10 mouse cellular contexts compared by ENCODE assay signal in the genomic region with DNA sequence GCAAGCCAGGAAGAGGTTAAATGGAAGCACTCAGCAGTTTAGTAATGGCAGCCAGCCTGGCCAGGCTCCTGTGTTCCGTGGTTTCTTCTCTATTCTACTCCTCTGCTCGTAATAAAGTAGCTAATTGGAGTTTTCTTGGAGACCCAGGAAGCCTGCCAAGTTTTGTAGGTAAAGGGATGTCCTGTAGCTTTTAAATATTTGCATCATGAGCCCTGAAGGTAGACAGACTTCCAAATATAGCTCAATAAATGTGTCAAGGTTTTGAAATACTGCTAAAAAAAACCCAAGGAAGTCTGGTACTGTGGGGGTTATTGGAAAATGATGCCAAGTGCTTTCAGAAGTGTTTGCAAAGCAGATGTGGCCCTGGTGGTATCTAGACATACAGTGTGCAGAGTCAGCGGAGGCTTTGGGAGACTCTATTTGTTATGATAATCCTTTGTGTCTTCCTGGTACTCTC. TPM values are rescaled to one million over a fixed set of nuclear protein-coding genes. Genes with fewer than 3 reads are reported as not detected.
DNase-seq lines count a peak whose midpoint lies in the region; ATAC-seq lines count a peak whose summit lies in the region.
"Had no signal": no experiment of that assay in that cellular context is flagged by ENCODE, and none has a peak within 500 bp of the region (broad histone marks: within the 10 kb centered on the region; RNA-seq: fewer than 3 reads in every experiment).

No protein-coding gene starts in this region.

- no peaks in the 10 kb centered on the region for H3K36me3 ChIP-seq in forebrain, embryonic 12.5 days (replicated peaks)
- H3K36me3 ChIP-seq in forebrain, embryonic 11.5 days (ENCODE audit: control insufficient read depth, insufficient read depth, low read length), result no peaks in the 10 kb centered on the region
- H3K36me3 ChIP-seq in lung, embryonic 15.5 days, result no peaks in the 10 kb centered on the region
- H3K36me3 ChIP-seq in forebrain, embryonic 16.5 days (ENCODE audit: control insufficient read depth, insufficient read depth), result no peaks in the 10 kb centered on the region
- no peaks in the 10 kb centered on the region for H3K36me3 ChIP-seq in stomach, embryonic 14.5 days (ENCODE audit: control insufficient read depth, insufficient read depth, low read length)

- no peak overlapping the region for H3K4me3 ChIP-seq in forebrain, embryonic 12.5 days (replicated peaks)
- H3K4me3 ChIP-seq in forebrain, embryonic 11.5 days (ENCODE audit: low read depth, low read length), result no peak overlapping the region
- H3K4me3 ChIP-seq in lung, embryonic 15.5 days, result no peak overlapping the region
- no peak overlapping the region for H3K4me3 ChIP-seq in forebrain, embryonic 16.5 days (replicated peaks; ENCODE audit: low read length)
- no peak overlapping the region for H3K4me3 ChIP-seq in stomach, embryonic 14.5 days (ENCODE audit: low read depth, low read length)
- H3K4me3 ChIP-seq: erythroblast, embryonic 14.5 days had no signal

- peak; percentile 71; the same call in 1 of the 2 replicates for ATAC-seq in forebrain, embryonic 12.5 days (ENCODE audit: low FRiP score)
- ATAC-seq in forebrain, embryonic 11.5 days (replicated peaks; ENCODE audit: low FRiP score), result no peak
- ATAC-seq in lung, embryonic 15.5 days (ENCODE audit: borderline replicate concordance, extremely low read depth, low FRiP score, low TSS enrichment), result peak; percentile 13; the same call in 1 of the 2 replicates
- peak; percentile 66 for ATAC-seq in forebrain, embryonic 16.5 days
- ATAC-seq in stomach, embryonic 14.5 days (ENCODE audit: insufficient number of reproducible peaks, insufficient read depth, low FRiP score, low read depth), result peak; percentile 58; the same call in 1 of the 2 replicates

- H3K4me2 ChIP-seq in forebrain, embryonic 12.5 days, result no peak overlapping the region
- H3K4me2 ChIP-seq in forebrain, embryonic 11.5 days (ENCODE audit: low read depth, low read length, severe bottlenecking), result no peak overlapping the region
- peak overlapping the region; percentile 25; the same call in 1 of the 2 replicates for H3K4me2 ChIP-seq in lung, embryonic 15.5 days
- H3K4me2 ChIP-seq in forebrain, embryonic 16.5 days (ENCODE audit: low read length), result peak overlapping the region; percentile 31
- H3K4me2 ChIP-seq in stomach, embryonic 14.5 days (replicated peaks; ENCODE audit: low read depth, low read length), result no peak overlapping the region

- H3K27me3 ChIP-seq in forebrain, embryonic 12.5 days, result no peaks in the 10 kb centered on the region
- no peaks in the 10 kb centered on the region for H3K27me3 ChIP-seq in forebrain, embryonic 11.5 days (ENCODE audit: control insufficient read depth, insufficient read depth, low read length)
- H3K27me3 ChIP-seq in lung, embryonic 15.5 days, result no peaks in the 10 kb centered on the region
- no peaks in the 10 kb centered on the region for H3K27me3 ChIP-seq in forebrain, embryonic 16.5 days (replicated peaks; ENCODE audit: control insufficient read depth, insufficient read depth, low read length)
- no peaks in the 10 kb centered on the region for H3K27me3 ChIP-seq in stomach, embryonic 14.5 days (ENCODE audit: control insufficient read depth, insufficient read depth, low read length)

- H3K27ac ChIP-seq in forebrain, embryonic 12.5 days, result peak overlapping the region; percentile 47; the same call in 1 of the 2 replicates
- no peak overlapping the region for H3K27ac ChIP-seq in forebrain, embryonic 11.5 days (ENCODE audit: low read depth, low read length)
- H3K27ac ChIP-seq in lung, embryonic 15.5 days, result 0 out of 2 replicates have a peak overlapping the region, but pooled peaks have one; percentile 39
- no peak overlapping the region; the same call in 1 of the 2 replicates for H3K27ac ChIP-seq in forebrain, embryonic 16.5 days (ENCODE audit: low read length)
- peak overlapping the region; percentile 40; the same call in 1 of the 2 replicates for H3K27ac ChIP-seq in stomach, embryonic 14.5 days (ENCODE audit: low read length)

- H3K9ac ChIP-seq in forebrain, embryonic 12.5 days, result no peak overlapping the region
- no peak overlapping the region for H3K9ac ChIP-seq in forebrain, embryonic 11.5 days (ENCODE audit: low read length)
- H3K9ac ChIP-seq in lung, embryonic 15.5 days, result no peak overlapping the region
- 0 out of 2 replicates have a peak overlapping the region, but pooled peaks have one; percentile 17 for H3K9ac ChIP-seq in forebrain, embryonic 16.5 days (replicated peaks; ENCODE audit: low read depth, low read length)
- H3K9ac ChIP-seq in stomach, embryonic 14.5 days (replicated peaks; ENCODE audit: low read depth, low read length), result no peak overlapping the region

- WGBS in forebrain, embryonic 12.5 days, result 18% methylated on average over 3 of the region's 3 CpGs
- WGBS in forebrain, embryonic 11.5 days, result 29% methylated on average over 3 of the region's 3 CpGs
- WGBS in lung, embryonic 15.5 days, result 7% methylated on average over 3 of the region's 3 CpGs
- WGBS in forebrain, embryonic 16.5 days, result 4% methylated on average over 3 of the region's 3 CpGs
- WGBS in stomach, embryonic 14.5 days, result 10% methylated on average over 3 of the region's 3 CpGs

- DNase-seq in forebrain, embryonic 11.5 days (ENCODE audit: low spot score), result no peak
- no peak for DNase-seq in lung, postnatal 25 days (ENCODE audit: low spot score)
- DNase-seq in urinary bladder, adult 2 months (ENCODE audit: low spot score), result no peak
- DNase-seq in adrenal gland, postnatal 36 days, result no peak
- DNase-seq: lung, adult 2 months had no signal

- peaks cover 20% of the 10 kb centered on the region for H3K4me1 ChIP-seq in forebrain, embryonic 12.5 days
- peaks cover 2% of the 10 kb centered on the region; the same call in 1 of the 2 replicates for H3K4me1 ChIP-seq in forebrain, embryonic 11.5 days (replicated peaks; ENCODE audit: control insufficient read depth, insufficient read depth, low read length)
- H3K4me1 ChIP-seq in lung, embryonic 15.5 days, result peaks cover 50% of the 10 kb centered on the region
- peaks cover 14% of the 10 kb centered on the region for H3K4me1 ChIP-seq in forebrain, embryonic 16.5 days (replicated peaks; ENCODE audit: control insufficient read depth, insufficient read depth, low read length)
- H3K4me1 ChIP-seq in stomach, embryonic 14.5 days (ENCODE audit: control insufficient read depth, insufficient read depth, low read length), result peaks cover 24% of the 10 kb centered on the region; the same call in 1 of the 2 replicates

- no peaks in the 10 kb centered on the region for H3K9me3 ChIP-seq in forebrain, embryonic 12.5 days
- no peaks in the 10 kb centered on the region for H3K9me3 ChIP-seq in forebrain, embryonic 11.5 days (ENCODE audit: control insufficient read depth, low read length)
- no peaks in the 10 kb centered on the region for H3K9me3 ChIP-seq in lung, embryonic 15.5 days
- no peaks in the 10 kb centered on the region for H3K9me3 ChIP-seq in forebrain, embryonic 16.5 days (ENCODE audit: control insufficient read depth, low read length)
- no peaks in the 10 kb centered on the region for H3K9me3 ChIP-seq in stomach, embryonic 14.5 days (ENCODE audit: control insufficient read depth, low read depth, low read length)

RNA-seq across cellular contexts. Expression of gene Epb41l2, which starts 12.3 kb away (rescaled TPM):
- 39.2 and 42.7 TPM in 2 replicates for polyA plus RNA-seq in forebrain, embryonic 12.5 days (2016; fragmentation: Nextera tagmentation; extraction: Ambion mirVana)
- polyA plus RNA-seq in forebrain, embryonic 11.5 days (2014; fragmentation: Nextera tagmentation; extraction: Ambion mirVana), result 43.5 and 46.4 TPM in 2 replicates
- polyA plus RNA-seq in lung, embryonic 15.5 days (2015; fragmentation: Nextera tagmentation; extraction: Ambion mirVana), result 84.2 and 90.6 TPM in 2 replicates
- 20.8 and 23.5 TPM in 2 replicates for polyA plus RNA-seq in forebrain, embryonic 16.5 days (2015; fragmentation: Nextera tagmentation; extraction: Ambion mirVana)
- polyA plus RNA-seq in stomach, embryonic 14.5 days (2014; fragmentation: Nextera tagmentation; extraction: Ambion mirVana), result 65.3 and 70.8 TPM in 2 replicates
- polyA plus RNA-seq in urinary bladder, adult 2 months (2012; rRNA removed), result 77.6 and 88.4 TPM in 2 replicates
- total RNA-seq in adrenal gland, postnatal 36 days (2021), result 10 to 100 TPM; 61.3 to 71.6 TPM

Comparison
In these comparisons a context has a peak if more than half of its experiments do, and no peak if none do; other contexts are left out.
1. H3K27ac ChIP-seq: peak in forebrain, embryonic 12.5 days (single experiment), lung, embryonic 15.5 days (single experiment) and stomach, embryonic 14.5 days (single experiment); none in forebrain, embryonic 11.5 days (single experiment) and forebrain, embryonic 16.5 days (single experiment).
2. H3K4me2 ChIP-seq: peak in lung, embryonic 15.5 days (single experiment) and forebrain, embryonic 16.5 days (single experiment); none in forebrain, embryonic 12.5 days (single experiment), forebrain, embryonic 11.5 days (single experiment) and stomach, embryonic 14.5 days (single experiment).